Mouse (Mus musculus) CH12.LX (cell line): ENCODE results near the gene Rpl6.

Source experiments
- BHLHE40 ChIP-seq: IDR thresholded peaks from 2 replicates; pipeline ENCODE4 v1.6.1; 2011; ENCODE audit warnings: mild to moderate bottlenecking, low read depth, low read length, improper control_type of control experiment
- CTCF ChIP-seq, 2 experiments: IDR thresholded peaks in 1 of 2; conservative IDR thresholded peaks in 1 of 2; 2 replicates each; pipeline ENCODE4 v1.5.1; 2011 to 2012; ENCODE audit warnings: low read depth in 2 of 2, low read length in 2 of 2, improper control_type of control experiment in 1 of 2, inconsistent platforms in 1 of 2, mild to moderate bottlenecking in 1 of 2, moderate library complexity in 1 of 2
- EP300 ChIP-seq: IDR thresholded peaks from 2 replicates; pipeline ENCODE4 v1.6.1; 2011; ENCODE audit warnings: low read length, improper control_type of control experiment
- ETS1 ChIP-seq: conservative IDR thresholded peaks from 2 replicates; pipeline ENCODE4 v1.6.1; 2012; ENCODE audit warnings: low read depth, mild to moderate bottlenecking, inconsistent platforms, low read length, improper control_type of control experiment, moderate library complexity
- GABPA ChIP-seq: IDR thresholded peaks from 2 replicates; pipeline ENCODE4 v1.6.1; 2012; ENCODE audit warnings: low read depth, low read length, improper control_type of control experiment, inconsistent platforms; ENCODE audit not compliant: insufficient replicate concordance
- HCFC1 ChIP-seq: IDR thresholded peaks from 2 replicates; pipeline ENCODE4 v1.6.1; 2012; ENCODE audit warnings: low read depth, mild to moderate bottlenecking, inconsistent platforms, low read length, improper control_type of control experiment
- MAX ChIP-seq: IDR thresholded peaks from 2 replicates; pipeline ENCODE4 v1.6.1; 2011; ENCODE audit warnings: low read length, improper control_type of control experiment
- MEF2A ChIP-seq: IDR thresholded peaks from 2 replicates; pipeline ENCODE4 v1.6.1; 2014; ENCODE audit warnings: low read depth, mild to moderate bottlenecking, inconsistent platforms, low read length, improper control_type of control experiment, borderline replicate concordance
- MYC ChIP-seq: IDR thresholded peaks from 2 replicates; pipeline ENCODE4 v1.6.1; 2011; ENCODE audit warnings: low read depth, mild to moderate bottlenecking, improper control_type of control experiment, low read length
- PAX5 ChIP-seq: IDR thresholded peaks from 2 replicates; pipeline ENCODE4 v1.6.1; 2012; ENCODE audit warnings: low read length, inconsistent platforms, mixed read lengths
- POLR2A ChIP-seq: IDR thresholded peaks from 2 replicates; pipeline ENCODE4 v1.6.1; 2011; ENCODE audit warnings: low read depth, mild to moderate bottlenecking, improper control_type of control experiment, low read length
- ZMIZ1 ChIP-seq: IDR thresholded peaks from 2 replicates; pipeline ENCODE4 v1.6.1; 2012; ENCODE audit warnings: low read depth, mild to moderate bottlenecking, inconsistent platforms, low read length, improper control_type of control experiment
- ZNF384 ChIP-seq: IDR thresholded peaks from 2 replicates; pipeline ENCODE4 v1.6.1; 2012; ENCODE audit warnings: low read depth, low read length, improper control_type of control experiment, inconsistent platforms

DNA sequence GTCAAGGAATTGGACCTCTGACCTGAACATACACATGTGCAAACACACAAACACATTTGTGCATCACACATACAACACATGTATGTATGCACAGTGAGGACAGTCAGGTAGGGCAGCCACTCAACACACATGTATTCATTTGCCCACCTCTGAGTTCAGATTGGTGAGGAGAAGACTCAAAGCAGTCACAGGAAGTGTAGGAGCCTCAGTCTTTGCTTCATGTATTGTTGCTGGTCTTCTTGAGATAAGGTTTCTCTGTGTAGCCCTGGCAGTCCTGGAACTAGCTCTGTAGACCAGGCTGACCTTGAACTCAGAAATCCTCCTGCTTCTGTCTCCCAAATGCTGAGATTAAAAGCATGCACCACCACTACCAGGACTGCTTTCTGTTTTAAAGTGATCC, 36.9 kb downstream of the Rpl6 start:
- TF ChIP-seq ZNF384: no peak
- TF ChIP-seq MEF2A: no peak
- no peak for TF ChIP-seq EP300
- TF ChIP-seq ETS1: no peak
- TF ChIP-seq MAX: no peak
- no peak for TF ChIP-seq CTCF (conservative IDR thresholded peaks at IDR 0.05 in 1 of 2, IDR thresholded peaks at IDR 0.05 in 1 of 2; ENCODE audit: low read depth in 2 of 2, low read length in 2 of 2)
- no peak for TF ChIP-seq GABPA
- no peak for TF ChIP-seq POLR2A
- TF ChIP-seq BHLHE40: no peak
- no peak for TF ChIP-seq HCFC1
- TF ChIP-seq ZMIZ1: no peak
- no peak for TF ChIP-seq PAX5
- TF ChIP-seq MYC: no peak
